ENCODE assay signal across 1 mouse cellular context in the genomic region with DNA sequence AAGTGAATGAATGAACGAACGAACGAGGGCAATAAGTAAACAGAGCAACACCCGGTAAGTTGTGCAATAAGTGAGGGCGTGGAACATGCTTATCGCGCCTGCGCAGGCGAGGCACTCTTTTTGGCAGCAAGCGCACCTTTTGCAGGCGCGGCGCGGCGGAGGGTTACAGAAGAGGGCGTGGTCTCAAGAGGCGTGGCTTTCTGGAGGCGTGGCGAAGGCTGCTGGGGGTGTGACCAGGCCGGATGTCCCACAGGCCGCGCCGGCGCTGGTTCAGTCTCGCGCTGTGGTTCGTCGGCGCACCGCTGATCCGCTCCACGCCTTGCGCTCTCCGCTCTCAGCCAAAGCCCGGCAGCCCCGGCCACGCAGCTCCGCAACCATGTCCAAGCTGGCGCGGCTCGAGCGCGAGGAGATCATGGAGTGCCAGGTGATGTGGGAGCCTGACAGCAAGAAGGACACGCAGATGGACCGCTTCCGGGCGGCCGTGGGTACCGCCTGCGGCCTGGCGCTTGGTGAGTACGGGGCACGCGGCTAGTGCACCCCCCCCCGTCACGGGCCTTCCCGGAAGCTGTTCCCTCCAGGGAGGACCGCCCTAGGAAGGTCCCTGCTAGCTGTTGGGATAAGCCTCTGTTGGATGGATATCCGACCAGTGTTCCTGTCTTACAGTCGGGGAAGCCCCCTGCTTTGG.
A peak's percentile ranks its signal among the peaks of the same experiment; 100 is the strongest.
TF ChIP-seq lines count a peak whose summit lies in the region.

A gene (plus strand): TSS at position 214 of the 685 bp plus-strand sequence.

TF ChIP-seq in CH12.LX, 34 proteins besides CTCF, POLR2A, EP300 and RAD21 (continued from another document):
- TF ChIP-seq NRF1 (IDR thresholded peaks at IDR 0.05; ENCODE audit: low read depth, low read length) (peak; percentile 98), PAX5 (IDR thresholded peaks at IDR 0.05; ENCODE audit: low read length) (no peak), E2F4 (IDR thresholded peaks at IDR 0.05; ENCODE audit: insufficient replicate concordance, low read depth, low read length) (no peak), ZNF384 (IDR thresholded peaks at IDR 0.05; ENCODE audit: low read depth, low read length) (no peak), MEF2A (IDR thresholded peaks at IDR 0.05; ENCODE audit: borderline replicate concordance, low read depth, low read length) (peak; percentile 70), USF1 (IDR thresholded peaks at IDR 0.05; ENCODE audit: low read depth, low read length) (peak; percentile 9; the same call in 1 of the 2 replicates), TCF12 (IDR thresholded peaks at IDR 0.05; ENCODE audit: low read depth, low read length) (peak; percentile 92), MAZ (IDR thresholded peaks at IDR 0.05; ENCODE audit: low read depth, low read length) (no peak), JUND (conservative IDR thresholded peaks at IDR 0.05; ENCODE audit: low read depth, low read length) (no peak), MAFK (IDR thresholded peaks at IDR 0.05; ENCODE audit: insufficient replicate concordance, low read length) (no peak), POLR2AphosphoS2 (IDR thresholded peaks at IDR 0.05; ENCODE audit: low read depth, low read length) (peak; percentile 81), SMC3 (IDR thresholded peaks at IDR 0.05; ENCODE audit: low read depth, low read length) (no peak; the same call in 1 of the 2 replicates), CHD1 (IDR thresholded peaks at IDR 0.05; ENCODE audit: low read depth, low read length) (no peak), MYC (IDR thresholded peaks at IDR 0.05; ENCODE audit: low read depth, low read length) (peak; percentile 72; the same call in 1 of the 2 replicates), GABPA (IDR thresholded peaks at IDR 0.05; ENCODE audit: insufficient replicate concordance, low read depth, low read length) (no peak), TBP (conservative IDR thresholded peaks at IDR 0.05; ENCODE audit: low read depth, low read length) (peak; percentile 83), CHD2 (IDR thresholded peaks at IDR 0.05; ENCODE audit: low read length) (peak; percentile 62), ZKSCAN1 (IDR thresholded peaks at IDR 0.05; ENCODE audit: borderline replicate concordance, low read depth, low read length) (no peak), RCOR1 (conservative IDR thresholded peaks at IDR 0.05; ENCODE audit: low read depth, low read length) (no peak), UBTF (IDR thresholded peaks at IDR 0.05; ENCODE audit: low read depth, low read length) (no peak)
